Mouse (Mus musculus): Measurements from ENCODE around the gene Kif1b. TPM values are rescaled to one million over a fixed set of nuclear protein-coding genes. Genes with fewer than 3 reads are reported as not detected.
"Not testable (repeated sequence)": the region's sequence is repeated elsewhere in the genome, so short reads cannot be mapped to it uniquely, and the experiment has no call there.

Kif1b gene
- polyA plus RNA-seq, 1 experiment, result 19.4 TPM

- no peak for TF ChIP-seq CTCF (IDR thresholded peaks at IDR 0.05; ENCODE audit: extremely low read depth, insufficient read length, insufficient replicate concordance, low read depth, low read length)
- TF ChIP-seq POLR2A (IDR thresholded peaks at IDR 0.05; ENCODE audit: low read depth, low read length), result no peak
- WGBS, result 20% methylated on average over 2 of the region's 2 CpGs
- Histone ChIP-seq H3K36me3 (ENCODE audit: control insufficient read depth, insufficient read depth, low read length) (peaks cover 35% of the 10 kb centered on the region), H3K27ac (ENCODE audit: insufficient read depth, low read depth, low read length) (no peak overlapping the region), H3K4me3 (ENCODE audit: low read depth, low read length) (no peak overlapping the region), H3K27me3 (ENCODE audit: control insufficient read depth, insufficient read depth, low read length) (no peaks in the 10 kb centered on the region), H3K4me1 (ENCODE audit: control insufficient read depth, insufficient read depth, insufficient read length, low read length) (peaks cover 3% of the 10 kb centered on the region; the same call in 1 of the 2 replicates)
Observed at GRCm38 (mm10) chr4:149215397-149215796, 92.1 kb downstream of the Kif1b start.

DNA sequence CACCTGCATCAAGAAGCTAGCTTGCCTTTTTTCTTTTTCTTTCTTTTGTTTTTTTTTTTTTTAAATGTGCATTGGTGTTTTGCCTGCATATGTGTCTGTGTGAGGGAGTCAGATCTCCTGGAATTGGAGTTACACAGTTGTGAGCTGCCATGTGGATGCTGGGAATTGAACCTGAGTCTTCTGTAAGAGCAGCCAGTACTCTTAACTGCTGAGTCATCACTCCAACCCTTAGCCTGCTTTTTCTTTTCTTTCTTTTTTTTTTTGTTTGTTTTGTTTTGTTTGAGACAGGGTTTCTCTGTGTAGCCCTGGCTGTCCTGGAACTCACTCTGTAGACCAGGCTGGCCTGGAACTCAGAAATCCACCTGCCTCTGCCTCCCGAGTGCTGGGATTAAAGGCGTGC, 93.0 kb downstream of the Kif1b start:
- not testable (repeated sequence) for H3K27me3 ChIP-seq (ENCODE audit: control insufficient read depth, insufficient read depth, low read length); H3K27ac ChIP-seq (ENCODE audit: insufficient read depth, low read depth, low read length); H3K4me1 ChIP-seq (ENCODE audit: control insufficient read depth, insufficient read depth, insufficient read length, low read length); H3K4me3 ChIP-seq (ENCODE audit: low read depth, low read length)
- 95% methylated on average over 2 of the region's 2 CpGs for WGBS
- peaks cover 33% of the 10 kb centered on the region for H3K36me3 ChIP-seq (ENCODE audit: control insufficient read depth, insufficient read depth, low read length)

DNA sequence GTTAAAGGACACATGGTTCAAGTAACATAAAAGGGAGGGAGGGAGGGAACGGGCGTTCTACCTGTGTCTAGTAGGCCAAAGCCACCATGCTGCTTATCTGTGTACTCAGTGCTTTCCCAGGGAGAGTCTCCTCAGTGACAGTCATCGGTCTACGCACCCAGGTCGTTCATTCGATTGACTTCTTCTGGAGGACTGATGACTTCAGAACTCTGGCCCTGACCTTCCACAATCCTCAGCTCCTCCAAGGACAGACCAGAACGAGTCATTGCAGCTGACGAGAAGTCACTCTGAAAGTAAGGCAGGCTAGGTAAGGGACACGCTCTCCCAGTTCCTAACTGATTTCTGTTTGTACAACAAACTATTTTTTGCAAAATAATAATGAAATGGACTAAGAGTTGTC, 94.0 kb downstream of the Kif1b start:
- TF ChIP-seq CTCF (IDR thresholded peaks at IDR 0.05; ENCODE audit: extremely low read depth, insufficient read length, insufficient replicate concordance, low read depth, low read length) (no peak), POLR2A (IDR thresholded peaks at IDR 0.05; ENCODE audit: low read depth, low read length) (no peak)
- no peak overlapping the region for H3K27ac ChIP-seq (ENCODE audit: insufficient read depth, low read depth, low read length)

GRCm38 (mm10) chr4:149211441-149211840, 96.1 kb downstream of the Kif1b start:
- H3K4me1 ChIP-seq (ENCODE audit: control insufficient read depth, insufficient read depth, insufficient read length, low read length); H3K27me3 ChIP-seq (ENCODE audit: control insufficient read depth, insufficient read depth, low read length); H3K4me3 ChIP-seq (ENCODE audit: low read depth, low read length); H3K27ac ChIP-seq (ENCODE audit: insufficient read depth, low read depth, low read length): not testable (repeated sequence)
- H3K36me3 ChIP-seq (ENCODE audit: control insufficient read depth, insufficient read depth, low read length), result peaks cover 54% of the 10 kb centered on the region
- 95% methylated on average over 6 of the region's 6 CpGs for WGBS

More for the DNA sequence above, 94.0 kb downstream of the Kif1b start:
- H3K4me1 ChIP-seq (ENCODE audit: control insufficient read depth, insufficient read depth, insufficient read length, low read length), result peaks cover 3% of the 10 kb centered on the region; the same call in 1 of the 2 replicates
- H3K27me3 ChIP-seq (ENCODE audit: control insufficient read depth, insufficient read depth, low read length), result no peaks in the 10 kb centered on the region
- no peak overlapping the region for H3K4me3 ChIP-seq (ENCODE audit: low read depth, low read length)
- WGBS, result 98% methylated on average over 9 of the region's 9 CpGs
- peaks cover 36% of the 10 kb centered on the region for H3K36me3 ChIP-seq (ENCODE audit: control insufficient read depth, insufficient read depth, low read length)

GRCm38 (mm10) chr4:149202467-149202866, 105.0 kb downstream of the Kif1b start:
- peaks cover 64% of the 10 kb centered on the region for H3K36me3 ChIP-seq (ENCODE audit: control insufficient read depth, insufficient read depth, low read length)
- H3K27me3 ChIP-seq (ENCODE audit: control insufficient read depth, insufficient read depth, low read length), result no peaks in the 10 kb centered on the region
- H3K4me1 ChIP-seq (ENCODE audit: control insufficient read depth, insufficient read depth, insufficient read length, low read length), result no peaks in the 10 kb centered on the region
- 35% methylated on average over 3 of the region's 3 CpGs for WGBS
- H3K4me3 ChIP-seq (ENCODE audit: low read depth, low read length), result no peak overlapping the region
- TF ChIP-seq CTCF (IDR thresholded peaks at IDR 0.05; ENCODE audit: extremely low read depth, insufficient read length, insufficient replicate concordance, low read depth, low read length) (no peak), POLR2A (IDR thresholded peaks at IDR 0.05; ENCODE audit: low read depth, low read length) (no peak)
- no peak overlapping the region for H3K27ac ChIP-seq (ENCODE audit: insufficient read depth, low read depth, low read length)

- Histone ChIP-seq H3K36me3 (ENCODE audit: control insufficient read depth, insufficient read depth, low read length) (peaks cover 56% of the 10 kb centered on the region), H3K27ac (ENCODE audit: insufficient read depth, low read depth, low read length) (no peak overlapping the region), H3K4me3 (ENCODE audit: low read depth, low read length) (no peak overlapping the region), H3K4me1 (ENCODE audit: control insufficient read depth, insufficient read depth, insufficient read length, low read length) (no peaks in the 10 kb centered on the region), H3K27me3 (ENCODE audit: control insufficient read depth, insufficient read depth, low read length) (no peaks in the 10 kb centered on the region)
- no peak for TF ChIP-seq POLR2A (IDR thresholded peaks at IDR 0.05; ENCODE audit: low read depth, low read length)
- no peak for TF ChIP-seq CTCF (IDR thresholded peaks at IDR 0.05; ENCODE audit: extremely low read depth, insufficient read length, insufficient replicate concordance, low read depth, low read length)
- 87% methylated on average over 4 of the region's 4 CpGs for WGBS
Observed at GRCm38 (mm10) chr4:149201110-149201509, 106.4 kb downstream of the Kif1b start.

GRCm38 (mm10) chr4:149197180-149197579, 110.3 kb downstream of the Kif1b start:
- no peaks in the 10 kb centered on the region for H3K4me1 ChIP-seq (ENCODE audit: control insufficient read depth, insufficient read depth, insufficient read length, low read length)
- WGBS, result 57% methylated on average over 1 of the region's 1 CpGs
- TF ChIP-seq CTCF (IDR thresholded peaks at IDR 0.05; ENCODE audit: extremely low read depth, insufficient read length, insufficient replicate concordance, low read depth, low read length) (no peak), POLR2A (IDR thresholded peaks at IDR 0.05; ENCODE audit: low read depth, low read length) (no peak)
- H3K4me3 ChIP-seq (ENCODE audit: low read depth, low read length), result no peak overlapping the region
- H3K27ac ChIP-seq (ENCODE audit: insufficient read depth, low read depth, low read length), result no peak overlapping the region
- no peaks in the 10 kb centered on the region for H3K27me3 ChIP-seq (ENCODE audit: control insufficient read depth, insufficient read depth, low read length)
- H3K36me3 ChIP-seq (ENCODE audit: control insufficient read depth, insufficient read depth, low read length), result peaks cover 41% of the 10 kb centered on the region

DNA sequence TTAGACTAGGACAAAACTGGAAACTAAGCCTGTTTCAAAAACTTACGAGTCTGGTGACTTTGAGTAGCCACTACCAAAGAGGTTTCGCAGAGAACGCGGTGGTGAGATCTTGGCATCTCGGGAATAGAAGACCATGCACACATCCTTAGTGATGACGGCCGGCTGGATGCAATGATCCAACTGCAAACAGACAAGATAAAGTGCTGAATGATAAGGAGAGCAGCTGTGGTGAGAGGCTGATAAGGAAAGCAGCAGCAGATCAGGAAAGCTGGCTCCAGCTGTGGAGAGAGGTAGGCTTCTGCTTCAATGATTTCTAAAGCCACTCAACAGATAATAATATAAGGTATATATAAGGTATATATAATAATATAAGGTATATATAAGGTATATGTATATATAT, 116.4 kb downstream of the Kif1b start:
- no peak overlapping the region for H3K4me3 ChIP-seq (ENCODE audit: low read depth, low read length)
- 84% methylated on average over 7 of the region's 7 CpGs for WGBS
- peaks cover 39% of the 10 kb centered on the region for H3K36me3 ChIP-seq (ENCODE audit: control insufficient read depth, insufficient read depth, low read length)
- peaks cover 2% of the 10 kb centered on the region; the same call in 1 of the 2 replicates for H3K4me1 ChIP-seq (ENCODE audit: control insufficient read depth, insufficient read depth, insufficient read length, low read length)
- H3K27ac ChIP-seq (ENCODE audit: insufficient read depth, low read depth, low read length), result no peak overlapping the region
- no peak for TF ChIP-seq CTCF (IDR thresholded peaks at IDR 0.05; ENCODE audit: extremely low read depth, insufficient read length, insufficient replicate concordance, low read depth, low read length)
- no peak for TF ChIP-seq POLR2A (IDR thresholded peaks at IDR 0.05; ENCODE audit: low read depth, low read length)
- no peaks in the 10 kb centered on the region for H3K27me3 ChIP-seq (ENCODE audit: control insufficient read depth, insufficient read depth, low read length)
